Comparison of ENCODE assay signal across 28 mouse cellular contexts in genomic region chr13:3907151-3907696, GRCm38 (mm10). TPM values are rescaled to one million over a fixed set of nuclear protein-coding genes. Genes with fewer than 3 reads are reported as not detected.
DNase-seq lines count a peak whose midpoint lies in the region; ATAC-seq and TF ChIP-seq lines count a peak whose summit lies in the region.
"Had no signal": no experiment of that assay in that cellular context is flagged by ENCODE, and none has a peak within 500 bp of the region (broad histone marks: within the 10 kb centered on the region; RNA-seq: fewer than 3 reads in every experiment).

No protein-coding gene starts in this region.

- no peak for TF ChIP-seq POLR2A in lung, adult 2 months (IDR thresholded peaks at IDR 0.05; ENCODE audit: borderline replicate concordance, extremely low read depth, low read depth, low read length)
- no peak for TF ChIP-seq POLR2A in MEL (IDR thresholded peaks at IDR 0.05; ENCODE audit: control insufficient read depth in 1 of 2, insufficient read depth in 1 of 2, low read depth in 1 of 2, low read length in 2 of 2, poor library complexity in 1 of 2)

- no peaks in the 10 kb centered on the region for H3K9me3 ChIP-seq in lung, embryonic 16.5 days (ENCODE audit: control insufficient read depth, low read length)
- no peaks in the 10 kb centered on the region for H3K9me3 ChIP-seq in MEL (replicated peaks; ENCODE audit: insufficient read depth, low read length)
- H3K9me3 ChIP-seq in intestine, embryonic 15.5 days = no peaks in the 10 kb centered on the region
- H3K9me3 ChIP-seq in stomach, embryonic 16.5 days (replicated peaks; ENCODE audit: control insufficient read depth, low read length) = no peaks in the 10 kb centered on the region
- H3K9me3 ChIP-seq: embryonic facial prominence, embryonic 15.5 days; forebrain, embryonic 10.5 days; heart, embryonic 10.5 days had no signal

- H3K36me3 ChIP-seq in lung, embryonic 16.5 days (ENCODE audit: control insufficient read depth, insufficient read depth, low read length) = 0 out of 2 replicates have a peak, but pooled peaks cover 7% of the 10 kb centered on the region
- H3K36me3 ChIP-seq in MEL (ENCODE audit: control insufficient read depth in 1 of 2, insufficient read depth in 2 of 2, low read length in 2 of 2) = peaks cover 2 to 3% of the 10 kb centered on the region in 2 experiments
- H3K36me3 ChIP-seq in intestine, embryonic 15.5 days = no peaks in the 10 kb centered on the region; the same call in 1 of the 2 replicates
- no peaks in the 10 kb centered on the region for H3K36me3 ChIP-seq in stomach, embryonic 16.5 days (ENCODE audit: control insufficient read depth, insufficient read depth, low read length)
- H3K36me3 ChIP-seq: embryonic facial prominence, embryonic 15.5 days had no signal

- no peaks in the 10 kb centered on the region for H3K27me3 ChIP-seq in lung, embryonic 16.5 days (ENCODE audit: control insufficient read depth, insufficient read depth, low read depth, low read length)
- no peaks in the 10 kb centered on the region for H3K27me3 ChIP-seq in MEL (ENCODE audit: control insufficient read depth in 1 of 2, insufficient read depth in 2 of 2, low read length in 2 of 2)
- H3K27me3 ChIP-seq in intestine, embryonic 15.5 days (replicated peaks) = no peaks in the 10 kb centered on the region
- H3K27me3 ChIP-seq in stomach, embryonic 16.5 days (ENCODE audit: control insufficient read depth, insufficient read depth, low read length) = no peaks in the 10 kb centered on the region
- H3K27me3 ChIP-seq: embryonic facial prominence, embryonic 15.5 days had no signal

- no peak overlapping the region for H3K4me2 ChIP-seq in lung, embryonic 16.5 days (ENCODE audit: low read depth, low read length)
- H3K4me2 ChIP-seq in intestine, embryonic 15.5 days (replicated peaks) = no peak overlapping the region
- H3K4me2 ChIP-seq in stomach, embryonic 16.5 days (ENCODE audit: low read depth, low read length) = no peak overlapping the region
- H3K4me2 ChIP-seq: embryonic facial prominence, embryonic 15.5 days; hindbrain, embryonic 14.5 days had no signal

- no peak overlapping the region for H3K9ac ChIP-seq in lung, embryonic 16.5 days (ENCODE audit: low read length)
- H3K9ac ChIP-seq in MEL (ENCODE audit: control insufficient read depth, low read depth, low read length, poor library complexity, severe bottlenecking) = no peak overlapping the region
- H3K9ac ChIP-seq in intestine, embryonic 15.5 days = no peak overlapping the region
- no peak overlapping the region for H3K9ac ChIP-seq in stomach, embryonic 16.5 days (ENCODE audit: low read length)
- H3K9ac ChIP-seq: embryonic facial prominence, embryonic 15.5 days; hindbrain, embryonic 14.5 days had no signal

- WGBS in lung, embryonic 16.5 days = 51% methylated on average over 6 of the region's 6 CpGs
- WGBS in lung, adult 2 months = 42% methylated on average over 6 of the region's 6 CpGs
- 60% methylated on average over 6 of the region's 6 CpGs for WGBS in intestine, embryonic 15.5 days
- 61% methylated on average over 6 of the region's 6 CpGs for WGBS in stomach, embryonic 16.5 days

- no peak overlapping the region for H3K27ac ChIP-seq in lung, embryonic 16.5 days (ENCODE audit: low read length)
- no peak overlapping the region for H3K27ac ChIP-seq in MEL (ENCODE audit: control insufficient read depth, low read depth, low read length)
- no peak overlapping the region for H3K27ac ChIP-seq in intestine, embryonic 15.5 days
- H3K27ac ChIP-seq in stomach, embryonic 16.5 days (ENCODE audit: low read length) = no peak overlapping the region
- H3K27ac ChIP-seq: embryonic facial prominence, embryonic 15.5 days; forebrain, embryonic 10.5 days; gastrocnemius, adult 2 months; heart, embryonic 10.5 days; hindbrain, embryonic 10.5 days; hindbrain, embryonic 14.5 days had no signal

- no peak for DNase-seq in lung, adult 2 months
- no peak for DNase-seq in MEL (ENCODE audit: low read depth, low spot score)
- DNase-seq in heart, postnatal 14 days = no peak
- no peak for DNase-seq in kidney, adult 18-20 months
- DNase-seq: adrenal gland, adult 8-10 months; adrenal gland, postnatal 36 days; cerebellum, adult 11 months; cerebellum, adult 8-10 months; cerebellum, postnatal 14 days; embryo, embryonic 11 days; gastrocnemius, adult 2 months; gastrocnemius, postnatal 36 days; heart, adult 18-20 months; heart, postnatal 10 days had no signal

- TF ChIP-seq RAD21 in MEL (IDR thresholded peaks at IDR 0.05; ENCODE audit: low read depth, low read length) = no peak

- ATAC-seq in lung, embryonic 16.5 days (ENCODE audit: low read depth) = 0 out of 2 replicates have a peak, but pooled peaks have one; percentile 41
- peak; percentile 88 for ATAC-seq in intestine, embryonic 15.5 days
- ATAC-seq in stomach, embryonic 16.5 days (ENCODE audit: insufficient read depth, low FRiP score) = 0 out of 2 replicates have a peak, but pooled peaks have one; percentile 44
- ATAC-seq: forebrain, embryonic 14.5 days had no signal

- TF ChIP-seq CTCF in lung, adult 2 months (IDR thresholded peaks at IDR 0.05; ENCODE audit: insufficient read depth, low read length) = no peak
- TF ChIP-seq CTCF in MEL (IDR thresholded peaks at IDR 0.05 in 2 of 3, conservative IDR thresholded peaks at IDR 0.05 in 1 of 3; ENCODE audit: control insufficient read depth in 1 of 3, insufficient read depth in 1 of 3, low read depth in 2 of 3, low read length in 3 of 3, poor library complexity in 1 of 3, severe bottlenecking in 1 of 3) = no peak

- H3K79me2 ChIP-seq in MEL (ENCODE audit: control insufficient read depth, insufficient read depth, low read length, poor library complexity) = no peaks in the 10 kb centered on the region

- intact Hi-C loops in heart, postnatal 14 days (cut with DNase I) = no loop called here

- no peak overlapping the region for H3K4me3 ChIP-seq in lung, embryonic 16.5 days (ENCODE audit: low read length)
- no peak overlapping the region for H3K4me3 ChIP-seq in lung, adult 2 months (replicated peaks; ENCODE audit: extremely low read depth, low read depth, low read length)
- no peak overlapping the region for H3K4me3 ChIP-seq in MEL (ENCODE audit: control insufficient read depth in 1 of 2, insufficient read depth in 1 of 2, low read depth in 2 of 2, low read length in 2 of 2)
- H3K4me3 ChIP-seq in intestine, embryonic 15.5 days (replicated peaks) = no peak overlapping the region
- no peak overlapping the region for H3K4me3 ChIP-seq in stomach, embryonic 16.5 days (replicated peaks; ENCODE audit: low read length)
- H3K4me3 ChIP-seq: embryonic facial prominence, embryonic 15.5 days; erythroblast, embryonic 14.5 days; forebrain, embryonic 10.5 days; gastrocnemius, adult 2 months; heart, embryonic 10.5 days; hindbrain, embryonic 10.5 days had no signal

- H3K4me1 ChIP-seq in lung, embryonic 16.5 days (replicated peaks; ENCODE audit: control insufficient read depth, insufficient read depth, low read length) = peaks cover 2% of the 10 kb centered on the region; the same call in 1 of the 2 replicates
- peaks cover 4% of the 10 kb centered on the region for H3K4me1 ChIP-seq in lung, adult 2 months (ENCODE audit: control insufficient read depth, insufficient read depth, low read length)
- no peaks in the 10 kb centered on the region; a peak in 2 of 4 replicates for H3K4me1 ChIP-seq in MEL (ENCODE audit: control insufficient read depth in 1 of 2, insufficient read depth in 2 of 2, low read length in 2 of 2)
- H3K4me1 ChIP-seq in intestine, embryonic 15.5 days (replicated peaks) = 0 out of 2 replicates have a peak, but pooled peaks cover 2% of the 10 kb centered on the region
- no peaks in the 10 kb centered on the region for H3K4me1 ChIP-seq in stomach, embryonic 16.5 days (ENCODE audit: control insufficient read depth, insufficient read depth, low read length)
- H3K4me1 ChIP-seq: embryonic facial prominence, embryonic 15.5 days; forebrain, embryonic 10.5 days; heart, embryonic 10.5 days; hindbrain, embryonic 10.5 days had no signal

- no peak for TF ChIP-seq EP300 in MEL (IDR thresholded peaks at IDR 0.05; ENCODE audit: low read depth in 1 of 2, low read length in 2 of 2)

RNA-seq across cellular contexts. Expression of gene Net1, which starts 10.8 kb away (rescaled TPM):
- polyA plus RNA-seq in lung, embryonic 16.5 days (2015; fragmentation: Nextera tagmentation; extraction: Ambion mirVana) = 100 and 104 TPM in 2 replicates
- 26.6 and 32.0 TPM in 2 replicates for polyA plus RNA-seq in lung, adult 2 months (2012; rRNA removed)
- 29.2 and 29.8 TPM in 2 replicates for total RNA-seq in MEL (2012; rRNA removed)
- polyA plus RNA-seq in MEL (2012; ENCODE audit: insufficient read depth in 1 of 2, insufficient read length in 2 of 2, low read depth in 1 of 2, low replicate concordance in 2 of 2, missing spikeins in 1 of 2) = 100 to 1,000 TPM in 1 of 2 experiments, 10 to 100 TPM in 1; 63.2 to 125 TPM
- 124 and 131 TPM in 2 replicates for polyA plus RNA-seq in intestine, embryonic 15.5 days (2015; fragmentation: Nextera tagmentation; extraction: Ambion mirVana)
- polyA plus RNA-seq in stomach, embryonic 16.5 days (2015; fragmentation: Nextera tagmentation; extraction: Ambion mirVana) = 110 and 113 TPM in 2 replicates
- total RNA-seq in heart, postnatal 14 days (2021) = 10 to 100 TPM; 28.2 to 29.4 TPM

RNA-seq across cellular contexts. Expression of gene Tubal3, which starts 10.8 kb away (rescaled TPM):
- not detected in 2 replicates for polyA plus RNA-seq in lung, embryonic 16.5 days (2015; fragmentation: Nextera tagmentation; extraction: Ambion mirVana)
- 0.05 TPM in 1 of 2 replicates, not detected in the other for polyA plus RNA-seq in lung, adult 2 months (2012; rRNA removed)
- not detected in 2 replicates for total RNA-seq in MEL (2012; rRNA removed)
- not detected for polyA plus RNA-seq in MEL (2012; ENCODE audit: insufficient read depth in 1 of 2, insufficient read length in 2 of 2, low read depth in 1 of 2, low replicate concordance in 2 of 2, missing spikeins in 1 of 2)
- polyA plus RNA-seq in intestine, embryonic 15.5 days (2015; fragmentation: Nextera tagmentation; extraction: Ambion mirVana) = 31.1 and 36.0 TPM in 2 replicates
- 3.8 and 3.9 TPM in 2 replicates for polyA plus RNA-seq in stomach, embryonic 16.5 days (2015; fragmentation: Nextera tagmentation; extraction: Ambion mirVana)
- not detected for total RNA-seq in heart, postnatal 14 days (2021)
- total RNA-seq: adrenal gland, adult 8-10 months; adrenal gland, postnatal 36 days; common myeloid progenitor, adult 5-6 weeks; ES-E14; gastrocnemius, adult 2 months; gastrocnemius, postnatal 36 days; heart, adult 18-20 months; heart, postnatal 10 days had no signal
- polyA plus RNA-seq: embryonic facial prominence, embryonic 11.5 days; embryonic facial prominence, embryonic 15.5 days; erythroblast, embryonic 14.5 days; forebrain, embryonic 10.5 days; forebrain, embryonic 14.5 days; heart, embryonic 10.5 days; heart, embryonic 14.5 days; hindbrain, embryonic 14.5 days had no signal

RNA-seq across cellular contexts. Expression of gene Ucn3, which starts 37.9 kb away (rescaled TPM):
- not detected in 2 replicates for polyA plus RNA-seq in lung, embryonic 16.5 days (2015; fragmentation: Nextera tagmentation; extraction: Ambion mirVana)
- not detected in 2 replicates for polyA plus RNA-seq in lung, adult 2 months (2012; rRNA removed)
- total RNA-seq in MEL (2012; rRNA removed) = not detected in 2 replicates
- not detected for polyA plus RNA-seq in MEL (2012; ENCODE audit: insufficient read depth in 1 of 2, insufficient read length in 2 of 2, low read depth in 1 of 2, low replicate concordance in 2 of 2, missing spikeins in 1 of 2)
- 0.25 and 0.44 TPM in 2 replicates for polyA plus RNA-seq in intestine, embryonic 15.5 days (2015; fragmentation: Nextera tagmentation; extraction: Ambion mirVana)
- 0.20 TPM in 1 of 2 replicates, not detected in the other for polyA plus RNA-seq in stomach, embryonic 16.5 days (2015; fragmentation: Nextera tagmentation; extraction: Ambion mirVana)
- total RNA-seq in heart, postnatal 14 days (2021) = not detected
- total RNA-seq: adrenal gland, adult 8-10 months; adrenal gland, postnatal 36 days; common myeloid progenitor, adult 5-6 weeks; ES-E14; gastrocnemius, adult 2 months; gastrocnemius, postnatal 36 days; heart, adult 18-20 months; heart, postnatal 10 days had no signal
- polyA plus RNA-seq: embryonic facial prominence, embryonic 11.5 days; embryonic facial prominence, embryonic 15.5 days; erythroblast, embryonic 14.5 days; forebrain, embryonic 10.5 days; forebrain, embryonic 14.5 days; heart, embryonic 10.5 days; heart, embryonic 14.5 days; hindbrain, embryonic 10.5 days had no signal

RNA-seq across cellular contexts. Expression of gene Calm5, which starts 53.3 kb away (rescaled TPM):
- polyA plus RNA-seq in lung, embryonic 16.5 days (2015; fragmentation: Nextera tagmentation; extraction: Ambion mirVana) = not detected in 2 replicates
- polyA plus RNA-seq in lung, adult 2 months (2012; rRNA removed) = not detected in 2 replicates
- not detected in 2 replicates for total RNA-seq in MEL (2012; rRNA removed)
- not detected for polyA plus RNA-seq in MEL (2012; ENCODE audit: insufficient read depth in 1 of 2, insufficient read length in 2 of 2, low read depth in 1 of 2, low replicate concordance in 2 of 2, missing spikeins in 1 of 2)
- not detected in 2 replicates for polyA plus RNA-seq in intestine, embryonic 15.5 days (2015; fragmentation: Nextera tagmentation; extraction: Ambion mirVana)
- not detected in 2 replicates for polyA plus RNA-seq in stomach, embryonic 16.5 days (2015; fragmentation: Nextera tagmentation; extraction: Ambion mirVana)
- total RNA-seq in heart, postnatal 14 days (2021) = not detected
- total RNA-seq: adrenal gland, adult 8-10 months; adrenal gland, postnatal 36 days; common myeloid progenitor, adult 5-6 weeks; ES-E14; gastrocnemius, adult 2 months; gastrocnemius, postnatal 36 days; heart, adult 18-20 months; heart, postnatal 10 days had no signal
- polyA plus RNA-seq: embryonic facial prominence, embryonic 11.5 days; erythroblast, embryonic 14.5 days; forebrain, embryonic 10.5 days; forebrain, embryonic 14.5 days; heart, embryonic 10.5 days; heart, embryonic 14.5 days; hindbrain, embryonic 10.5 days; hindbrain, embryonic 14.5 days had no signal
